Mouse (Mus musculus) testis, adult 2 months (tissue): ENCODE data around the gene Rab13. TPM values are rescaled to one million over a fixed set of nuclear protein-coding genes. Genes with fewer than 3 reads are reported as not detected.
A peak's percentile ranks its signal among the peaks of the same experiment; 100 is the strongest.

Experiments
- H3K27ac ChIP-seq: fragments of 200-500 bp; 2 replicates; pipeline ENCODE4 v1.5.1; 2012; ENCODE audit warnings: low read depth, low read length; ENCODE audit not compliant: control insufficient read depth, insufficient read depth
- H3K27me3 ChIP-seq: fragments of 200-500 bp; 2 replicates; pipeline ENCODE4 v1.6.1; 2012; ENCODE audit warnings: mild to moderate bottlenecking, low read length, moderate library complexity; ENCODE audit not compliant: control insufficient read depth, insufficient read depth
- H3K36me3 ChIP-seq: fragments of 200-500 bp; 2 replicates; pipeline ENCODE4 v1.6.1; 2012; ENCODE audit warnings: mild to moderate bottlenecking, low read length; ENCODE audit not compliant: control insufficient read depth, insufficient read depth
- H3K4me1 ChIP-seq: fragments of 200-500 bp; 2 replicates; pipeline ENCODE4 v1.6.1; 2012; ENCODE audit warnings: low read length; ENCODE audit not compliant: control insufficient read depth, insufficient read depth
- H3K4me3 ChIP-seq: fragments of 200-500 bp; 2 replicates; pipeline ENCODE4 v1.5.1; 2012; ENCODE audit warnings: low read depth, mild to moderate bottlenecking, low read length, moderate library complexity, mixed read lengths; ENCODE audit not compliant: control insufficient read depth
- CTCF ChIP-seq: fragments of 200-500 bp; IDR thresholded peaks from 2 replicates; pipeline ENCODE4 v1.5.1; 2012; ENCODE audit warnings: low read depth, mild to moderate bottlenecking, inconsistent platforms, low read length, moderate library complexity; ENCODE audit not compliant: control insufficient read depth, insufficient read depth, insufficient replicate concordance
- POLR2A ChIP-seq: fragments of 200-500 bp; IDR thresholded peaks from 2 replicates; pipeline ENCODE4 v1.6.1; 2012; ENCODE audit warnings: low read depth, mild to moderate bottlenecking, inconsistent platforms, low read length, moderate library complexity; ENCODE audit not compliant: control insufficient read depth
- polyA plus RNA-seq: library from polyadenylated mRNA; depleted of rRNA; stranded (reverse); fragments of >200 nt; gene quantifications from 2 replicates; pipeline ENCODE4 v1.2.3, GENCODE M21; 2012

The Rab13 gene
- polyA plus RNA-seq, 1 experiment, result 5.9 TPM

GRCm38 (mm10) chr3:90215825-90216380, 2.4 kb downstream of the Rab13 start:
- Histone ChIP-seq H3K4me3 (no peak overlapping the region), H3K27me3 (no peaks in the 10 kb centered on the region), H3K27ac (no peak overlapping the region), H3K4me1 (peaks cover 6% of the 10 kb centered on the region), H3K36me3 (no peaks in the 10 kb centered on the region)
- no peak for TF ChIP-seq CTCF
- TF ChIP-seq POLR2A, result no peak

DNA sequence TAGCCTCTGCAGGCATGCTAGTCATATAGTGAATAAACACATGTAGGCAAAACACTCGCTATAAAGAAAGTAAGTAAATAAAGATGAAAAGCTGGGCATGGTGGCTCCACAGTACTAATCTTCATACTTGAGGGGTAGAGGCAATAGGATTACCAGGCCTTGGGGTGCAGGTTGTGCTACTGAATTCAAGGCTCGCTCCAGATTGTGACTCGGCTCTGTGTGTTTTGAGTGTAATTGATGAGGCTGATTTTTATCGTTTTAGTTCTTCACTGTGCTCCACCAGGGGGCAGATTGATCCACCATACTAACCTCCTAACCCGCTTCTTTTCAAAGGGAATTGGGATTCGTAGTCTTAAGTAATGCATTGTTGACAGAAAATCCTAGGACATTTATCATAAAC, 6.6 kb downstream of the Rab13 start:
- H3K36me3 ChIP-seq, result no peaks in the 10 kb centered on the region
- TF ChIP-seq CTCF (no peak), POLR2A (no peak)
- no peaks in the 10 kb centered on the region for H3K27me3 ChIP-seq
- H3K4me3 ChIP-seq, result no peak overlapping the region
- H3K4me1 ChIP-seq, result peaks cover 6% of the 10 kb centered on the region
- no peak overlapping the region for H3K27ac ChIP-seq

DNA sequence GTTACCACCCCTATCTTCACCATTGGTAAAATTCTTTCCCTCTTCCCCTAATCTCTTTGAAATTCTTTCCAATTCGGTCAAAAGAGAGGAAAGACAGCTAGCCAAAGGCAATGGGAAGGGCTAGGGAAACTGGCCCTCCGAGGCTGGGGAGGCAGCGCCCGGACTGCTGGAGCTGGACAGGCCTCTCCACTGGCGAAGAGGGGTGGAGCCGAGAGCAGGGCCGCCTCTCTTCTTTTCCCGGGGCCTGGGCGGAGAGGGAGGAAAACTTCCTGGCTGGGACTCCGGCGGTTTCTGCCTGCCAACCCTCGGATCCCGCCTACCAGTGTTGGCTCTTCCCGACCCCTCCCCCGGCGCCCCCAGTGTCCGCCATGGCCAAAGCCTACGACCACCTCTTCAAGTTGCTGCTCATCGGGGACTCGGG, 7.0 kb downstream of the Rab13 start:
- peak overlapping the region; percentile 69; the same call in 1 of the 2 replicates for H3K27ac ChIP-seq
- TF ChIP-seq CTCF (no peak), POLR2A (peak; percentile 41; the same call in 1 of the 2 replicates)
- peak overlapping the region; percentile 73 for H3K4me3 ChIP-seq
- H3K27me3 ChIP-seq, result no peaks in the 10 kb centered on the region
- H3K4me1 ChIP-seq, result peaks cover 6% of the 10 kb centered on the region
- H3K36me3 ChIP-seq, result no peaks in the 10 kb centered on the region

- H3K27ac ChIP-seq, result peak overlapping the region; percentile 23; the same call in 1 of the 2 replicates
- no peak overlapping the region; the same call in 1 of the 2 replicates for H3K4me3 ChIP-seq
- H3K4me1 ChIP-seq, result peaks cover 6% of the 10 kb centered on the region
- TF ChIP-seq CTCF (no peak), POLR2A (no peak)
- no peaks in the 10 kb centered on the region for H3K36me3 ChIP-seq
- no peaks in the 10 kb centered on the region for H3K27me3 ChIP-seq
These were observed 7.6 kb downstream of the Rab13 start for GRCm38 (mm10) chr3:90221123-90221522.

DNA sequence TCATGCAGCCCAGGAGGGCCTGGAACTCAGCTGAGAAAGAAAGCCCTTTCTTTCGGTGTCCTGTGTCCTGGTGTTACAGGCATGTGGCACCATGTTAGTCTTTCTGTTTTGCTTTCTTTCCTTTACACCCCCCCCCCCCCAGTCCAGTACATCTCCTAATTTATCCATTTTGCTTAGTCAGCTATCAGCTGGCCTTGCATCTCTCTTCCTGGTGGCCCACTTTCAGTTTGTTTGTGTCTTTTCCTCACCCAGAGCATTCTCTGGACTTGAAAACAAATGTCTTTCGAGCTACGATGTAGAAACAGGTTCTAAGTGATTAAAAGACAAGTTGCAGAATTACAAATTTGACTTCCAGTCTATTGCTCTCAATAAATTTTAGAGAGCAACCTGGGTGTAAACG, 9.0 kb downstream of the Rab13 start:
- no peak overlapping the region for H3K27ac ChIP-seq
- no peak overlapping the region for H3K4me3 ChIP-seq
- H3K4me1 ChIP-seq, result peaks cover 6% of the 10 kb centered on the region
- no peaks in the 10 kb centered on the region for H3K36me3 ChIP-seq
- no peak for TF ChIP-seq POLR2A
- TF ChIP-seq CTCF, result no peak
- no peaks in the 10 kb centered on the region for H3K27me3 ChIP-seq

DNA sequence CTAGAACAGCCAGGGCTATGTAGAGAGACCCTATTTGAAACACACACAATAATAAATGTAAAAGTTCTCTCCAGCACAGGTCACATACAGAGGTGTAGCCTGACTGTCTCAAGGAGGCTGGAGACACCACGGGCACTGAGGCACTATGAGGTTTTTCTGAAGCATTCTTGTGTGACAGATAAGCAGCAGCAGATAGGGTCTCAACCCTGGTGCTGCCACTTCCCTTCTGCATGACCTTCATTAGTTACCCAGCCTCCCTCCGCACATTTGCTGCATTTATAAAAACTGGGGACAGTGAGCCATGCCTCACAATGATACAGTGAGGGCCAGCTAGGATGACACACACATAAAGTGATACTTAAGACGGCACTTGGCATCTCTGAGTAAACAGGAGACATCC, 9.4 kb downstream of the Rab13 start:
- TF ChIP-seq CTCF (no peak), POLR2A (no peak)
- no peak overlapping the region for H3K27ac ChIP-seq
- peaks cover 6% of the 10 kb centered on the region for H3K4me1 ChIP-seq
- no peak overlapping the region for H3K4me3 ChIP-seq
- H3K27me3 ChIP-seq, result no peaks in the 10 kb centered on the region
- H3K36me3 ChIP-seq, result no peaks in the 10 kb centered on the region

GRCm38 (mm10) chr3:90224331-90224730, 10.8 kb downstream of the Rab13 start:
- Histone ChIP-seq H3K4me1 (peaks cover 6% of the 10 kb centered on the region), H3K4me3 (no peak overlapping the region), H3K27me3 (no peaks in the 10 kb centered on the region), H3K36me3 (no peaks in the 10 kb centered on the region), H3K27ac (no peak overlapping the region)
- TF ChIP-seq CTCF (no peak), POLR2A (no peak)

- H3K4me1 ChIP-seq, result peaks cover 10% of the 10 kb centered on the region
- peak overlapping the region; percentile 19 for H3K27ac ChIP-seq
- H3K36me3 ChIP-seq, result no peaks in the 10 kb centered on the region
- TF ChIP-seq POLR2A (no peak), CTCF (no peak)
- H3K4me3 ChIP-seq, result peak overlapping the region; percentile 93
- no peaks in the 10 kb centered on the region for H3K27me3 ChIP-seq
These were observed 17.6 kb downstream of the Rab13 start for GRCm38 (mm10) chr3:90231075-90231474.
